Mouse (Mus musculus) stomach, embryonic 16.5 days (tissue): ENCODE measurements at regions not wholly inside any gene's neighbourhood (a gene's known extent, or its start where the extent isn't known, plus 50 kb on each side); places are given as distances from the start of the nearest gene placed in this dataset.

Experiments used
- ATAC-seq: fragments of 200-750 bp; cut with Nextera tagmentation; 2 replicates; pipeline ENCODE4 v1.8.0; 2017; ENCODE audit warnings: moderate number of reproducible peaks, moderate TSS enrichment; ENCODE audit not compliant: insufficient read depth, low FRiP score
- H3K27ac ChIP-seq: fragments of 300-500 bp; sonication (generic); 2 replicates; pipeline ENCODE4 v1.5.1; 2014; ENCODE audit warnings: low read length
- H3K27me3 ChIP-seq: fragments of 300-500 bp; sonication (generic); 2 replicates; pipeline ENCODE4 v1.6.1; 2014; ENCODE audit warnings: low read length, control low read depth, mixed read lengths; ENCODE audit not compliant: control insufficient read depth, insufficient read depth
- H3K36me3 ChIP-seq: fragments of 300-500 bp; sonication (generic); 2 replicates; pipeline ENCODE4 v1.6.1; 2014; ENCODE audit warnings: low read length; ENCODE audit not compliant: control insufficient read depth, insufficient read depth
- H3K4me1 ChIP-seq: fragments of 300-500 bp; sonication (generic); 2 replicates; pipeline ENCODE4 v1.6.1; 2014; ENCODE audit warnings: low read length, control low read depth, mixed read lengths; ENCODE audit not compliant: control insufficient read depth, insufficient read depth
- H3K4me2 ChIP-seq: fragments of 300-500 bp; sonication (generic); 2 replicates; pipeline ENCODE4 v1.6.1; 2014; ENCODE audit warnings: low read depth, low read length, mixed read lengths
- H3K4me3 ChIP-seq: fragments of 300-500 bp; sonication (generic); replicated peaks from 2 replicates; pipeline ENCODE4 v1.5.1; 2014; ENCODE audit warnings: mild to moderate bottlenecking, low read length
- H3K9ac ChIP-seq: fragments of 300-500 bp; sonication (generic); 2 replicates; pipeline ENCODE4 v1.6.1; 2014; ENCODE audit warnings: low read length
- H3K9me3 ChIP-seq: fragments of 300-500 bp; sonication (generic); replicated peaks from 2 replicates; pipeline ENCODE4 v1.6.1; 2016; ENCODE audit warnings: low read length, control low read depth; ENCODE audit not compliant: control insufficient read depth
- WGBS: fragments of 180-500 bp; shearing (Covaris S2); extraction: QIAGEN DNeasy Blood & Tissue Kit; methylation state at CpG from one replicate; pipeline ENCODE4 v1.1.7; 2014; 5-methylcytosine and 5-hydroxymethylcytosine counted together

DNA sequence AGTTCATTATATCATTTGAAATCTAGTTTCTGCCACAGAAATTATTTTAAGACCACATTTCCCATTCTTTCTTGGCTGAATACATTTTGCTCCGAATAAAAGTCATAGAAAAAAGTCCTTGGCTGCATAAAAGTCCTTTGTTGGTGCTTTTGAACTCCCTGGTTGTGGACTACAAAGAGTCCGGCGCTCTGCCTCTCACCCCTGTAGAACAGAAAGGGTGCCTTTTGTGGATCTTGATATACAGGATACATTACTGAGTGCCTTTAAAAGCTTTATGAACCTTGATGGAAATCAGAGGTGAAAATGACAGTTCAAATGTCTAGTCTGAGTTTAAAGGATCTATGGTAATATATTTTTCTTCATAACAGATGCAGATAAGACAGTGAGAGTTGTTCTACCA lies 355.5 kb downstream of the Anxa1 start:
- ATAC-seq, result no peak
- Histone ChIP-seq H3K9me3 (no peaks in the 10 kb centered on the region), H3K36me3 (no peaks in the 10 kb centered on the region), H3K4me3 (no peak overlapping the region), H3K9ac (no peak overlapping the region), H3K27ac (no peak overlapping the region), H3K4me2 (no peak overlapping the region), H3K4me1 (no peaks in the 10 kb centered on the region), H3K27me3 (no peaks in the 10 kb centered on the region)
- WGBS, result 75% methylated on average over 3 of the region's 3 CpGs

- no peak for ATAC-seq
Observed at GRCm38 (mm10) chr19:20027667-20028282, 363.0 kb downstream of the Anxa1 start.

GRCm38 (mm10) chr19:20014114-20014513 lies 376.6 kb downstream of the Anxa1 start:
- Histone ChIP-seq H3K4me1 (no peaks in the 10 kb centered on the region), H3K9ac (no peak overlapping the region), H3K27ac (no peak overlapping the region), H3K36me3 (no peaks in the 10 kb centered on the region), H3K4me3 (no peak overlapping the region), H3K27me3 (no peaks in the 10 kb centered on the region), H3K4me2 (no peak overlapping the region), H3K9me3 (no peaks in the 10 kb centered on the region)
- no peak for ATAC-seq
- WGBS, result 85% methylated on average over 4 of the region's 4 CpGs

More at GRCm38 (mm10) chr19:20027667-20028282, 363.0 kb downstream of the Anxa1 start:
- no peaks in the 10 kb centered on the region for H3K9me3 ChIP-seq
- H3K9ac ChIP-seq, result no peak overlapping the region
- 76% methylated on average over 11 of the region's 11 CpGs for WGBS
- H3K4me1 ChIP-seq, result no peaks in the 10 kb centered on the region
- H3K27ac ChIP-seq, result no peak overlapping the region
- H3K27me3 ChIP-seq, result no peaks in the 10 kb centered on the region
- no peak overlapping the region for H3K4me3 ChIP-seq
- H3K36me3 ChIP-seq, result no peaks in the 10 kb centered on the region
- H3K4me2 ChIP-seq, result no peak overlapping the region

GRCm38 (mm10) chr19:20009801-20010441 lies 380.8 kb downstream of the Anxa1 start:
- ATAC-seq, result no peak
- H3K4me1 ChIP-seq, result no peaks in the 10 kb centered on the region
- no peak overlapping the region for H3K4me2 ChIP-seq
- H3K4me3 ChIP-seq, result no peak overlapping the region
- H3K36me3 ChIP-seq, result no peaks in the 10 kb centered on the region
- no peaks in the 10 kb centered on the region for H3K27me3 ChIP-seq
- H3K27ac ChIP-seq, result no peak overlapping the region
- no peak overlapping the region for H3K9ac ChIP-seq
- 67% methylated on average over 12 of the region's 12 CpGs for WGBS
- no peaks in the 10 kb centered on the region for H3K9me3 ChIP-seq

- H3K36me3 ChIP-seq, result no peaks in the 10 kb centered on the region
- H3K4me3 ChIP-seq, result no peak overlapping the region
- H3K27me3 ChIP-seq, result no peaks in the 10 kb centered on the region
- no peaks in the 10 kb centered on the region for H3K9me3 ChIP-seq
- H3K9ac ChIP-seq, result no peak overlapping the region
- no peak overlapping the region for H3K4me2 ChIP-seq
- H3K27ac ChIP-seq, result no peak overlapping the region
- ATAC-seq, result no peak
- WGBS, result 54% methylated on average over 4 of the region's 4 CpGs
- H3K4me1 ChIP-seq, result no peaks in the 10 kb centered on the region
Observed at GRCm38 (mm10) chr19:20005932-20006625, 384.7 kb downstream of the Anxa1 start.

DNA sequence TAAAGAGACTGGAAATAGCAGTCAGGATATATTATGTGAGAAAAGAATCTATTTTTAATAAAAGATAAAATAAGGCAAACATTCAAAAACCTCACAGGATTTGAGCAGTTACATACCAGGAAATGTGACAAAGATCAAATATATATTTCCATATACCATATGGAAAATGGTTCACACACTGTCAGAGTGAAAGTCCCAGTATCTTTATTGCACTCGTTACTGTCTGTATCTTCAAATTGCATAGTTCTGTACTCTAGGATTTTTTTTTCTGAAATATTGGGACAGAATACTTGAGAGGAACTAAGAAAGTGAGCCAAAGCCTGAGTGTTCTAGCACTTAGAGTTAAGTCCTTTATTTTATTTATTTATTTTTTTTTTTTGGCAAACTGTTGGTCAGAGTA lies 403.5 kb downstream of the Anxa1 start:
- Histone ChIP-seq H3K4me1 (no peaks in the 10 kb centered on the region), H3K4me2 (no peak overlapping the region), H3K27ac (no peak overlapping the region), H3K9me3 (no peaks in the 10 kb centered on the region), H3K36me3 (no peaks in the 10 kb centered on the region), H3K27me3 (no peaks in the 10 kb centered on the region), H3K9ac (no peak overlapping the region), H3K4me3 (no peak overlapping the region)
- no peak for ATAC-seq
- WGBS, result 72% methylated on average over 1 of the region's 1 CpGs

DNA sequence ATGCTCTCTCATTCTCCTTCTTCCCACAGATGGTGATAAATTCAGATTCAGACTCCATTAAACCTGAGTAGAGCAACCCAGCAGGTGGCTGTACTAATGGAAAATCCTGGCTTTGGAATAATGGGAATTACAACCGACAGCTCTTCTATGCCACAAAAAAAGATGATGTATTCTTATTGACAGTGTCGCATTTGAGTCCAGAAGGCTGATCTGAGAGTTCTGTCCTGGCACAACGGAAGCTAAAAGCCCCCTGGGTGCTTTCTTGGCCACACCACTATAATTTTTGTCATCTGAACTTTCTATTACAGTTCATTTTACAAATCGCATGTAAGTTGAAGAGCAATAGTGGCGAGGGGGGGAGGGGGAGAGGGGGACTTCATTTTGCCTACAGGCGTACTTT lies 411.9 kb downstream of the Anxa1 start:
- Histone ChIP-seq H3K36me3 (no peaks in the 10 kb centered on the region), H3K9ac (no peak overlapping the region)
- WGBS, result 72% methylated on average over 6 of the region's 6 CpGs

DNA sequence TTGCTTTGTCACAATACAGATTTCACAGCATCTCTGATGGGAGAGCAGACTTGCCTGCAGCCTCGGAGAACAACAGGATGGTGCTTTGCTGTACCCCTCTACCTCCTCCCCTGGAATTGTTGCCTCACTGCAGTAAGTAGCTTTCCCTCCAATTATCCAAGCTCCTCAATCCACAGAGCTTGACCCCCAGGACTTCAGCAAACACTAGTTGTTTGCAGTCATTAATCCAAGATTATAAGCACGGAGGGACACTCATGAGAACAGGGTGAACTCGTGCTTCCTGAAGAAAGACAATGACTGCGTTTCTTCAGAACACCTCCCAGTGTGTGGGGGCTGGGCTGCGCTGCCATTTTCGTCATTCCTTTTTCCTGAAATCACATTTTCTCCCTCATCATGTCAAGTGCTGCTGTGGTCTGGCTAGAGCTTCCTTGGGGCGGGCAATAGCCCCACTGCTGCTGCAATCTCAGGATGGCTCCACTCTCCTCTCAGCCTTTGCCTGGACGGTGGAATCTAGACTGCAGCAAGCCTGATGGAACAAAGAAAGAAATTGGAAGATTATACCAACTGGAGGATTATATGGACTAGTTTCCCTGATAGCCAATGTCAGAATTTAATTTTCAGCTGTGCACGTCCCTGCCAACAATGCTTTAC lies 413.0 kb downstream of the Anxa1 start:
- WGBS, result 34% methylated on average over 9 of the region's 9 CpGs
- no peaks in the 10 kb centered on the region for H3K36me3 ChIP-seq
- no peaks in the 10 kb centered on the region for H3K27me3 ChIP-seq
- no peak overlapping the region for H3K4me3 ChIP-seq
- no peaks in the 10 kb centered on the region for H3K9me3 ChIP-seq
- ATAC-seq, result no peak
- H3K4me1 ChIP-seq, result no peaks in the 10 kb centered on the region
- H3K4me2 ChIP-seq, result no peak overlapping the region
- no peak overlapping the region for H3K27ac ChIP-seq
- no peak overlapping the region for H3K9ac ChIP-seq

More for the DNA sequence above, 411.9 kb downstream of the Anxa1 start:
- Histone ChIP-seq H3K27ac (no peak overlapping the region), H3K4me2 (no peak overlapping the region), H3K4me1 (no peaks in the 10 kb centered on the region), H3K4me3 (no peak overlapping the region), H3K9me3 (no peaks in the 10 kb centered on the region), H3K27me3 (no peaks in the 10 kb centered on the region)
- no peak for ATAC-seq

DNA sequence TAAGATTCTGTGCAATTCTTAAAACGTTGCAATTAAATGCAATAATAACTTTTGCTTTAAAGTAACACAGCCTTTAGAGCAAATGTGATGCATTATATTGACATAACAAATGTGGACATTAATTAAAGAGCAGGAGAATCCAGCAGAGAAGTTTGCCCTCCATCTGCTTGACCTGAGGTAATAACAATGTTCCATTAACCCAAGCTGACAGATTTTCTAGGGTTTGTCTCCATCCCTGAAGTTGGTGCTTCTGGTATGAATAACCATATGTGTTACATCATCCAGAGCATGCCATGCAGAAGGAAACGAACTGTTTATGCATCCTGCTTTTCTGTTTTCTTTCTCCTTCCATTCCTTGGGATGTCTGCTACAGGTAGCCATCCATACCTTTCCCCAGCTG lies 414.0 kb downstream of the Anxa1 start:
- 31% methylated on average over 2 of the region's 2 CpGs for WGBS

More for the DNA sequence above, 414.0 kb downstream of the Anxa1 start:
- Histone ChIP-seq H3K27me3 (no peaks in the 10 kb centered on the region), H3K27ac (no peak overlapping the region), H3K4me3 (no peak overlapping the region), H3K4me1 (no peaks in the 10 kb centered on the region), H3K36me3 (no peaks in the 10 kb centered on the region), H3K9me3 (no peaks in the 10 kb centered on the region), H3K9ac (no peak overlapping the region), H3K4me2 (no peak overlapping the region)
- no peak for ATAC-seq
